Mouse (Mus musculus) macrophage (primary cell): ENCODE results near the gene Pnkd. TPM values are rescaled to one million over a fixed set of nuclear protein-coding genes. Genes with fewer than 3 reads are reported as not detected.
"Not testable (repeated sequence)": the region's sequence is repeated elsewhere in the genome, so short reads cannot be mapped to it uniquely, and the experiment has no call there.

Experiments used
- H3K27ac ChIP-seq: fragments of 350-480 bp; formaldehyde crosslinking; 2 replicates; pipeline ENCODE4 v1.9.0; 2021
- H3K36me3 ChIP-seq: fragments of 350-480 bp; formaldehyde crosslinking; 2 replicates; pipeline ENCODE4 v1.9.0; 2021; ENCODE audit errors: inconsistent target
- H3K4me3 ChIP-seq: fragments of 350-480 bp; formaldehyde crosslinking; 2 replicates; pipeline ENCODE4 v1.9.0; 2021; ENCODE audit errors: inconsistent target
- H3K79me2 ChIP-seq: fragments of 350-480 bp; formaldehyde crosslinking; 2 replicates; pipeline ENCODE4 v1.9.0; 2021; ENCODE audit errors: inconsistent target
- WGBS: methylation state at CpG from one replicate; pipeline ENCODE4 v1.1.7; 2026; ENCODE audit warnings: inconsistent platforms; ENCODE audit not compliant: missing documents; 5-methylcytosine and 5-hydroxymethylcytosine counted together
- polyA plus RNA-seq: library from polyadenylated mRNA; stranded (reverse); fragments of 250-400 nt; gene quantifications from 3 replicates; pipeline ENCODE4 v1.2.4, GENCODE M21; 2018; ENCODE audit warnings: inconsistent platforms

Gene Pnkd
- polyA plus RNA-seq, 1 experiment from 2014 or later, result 20.6 TPM

DNA sequence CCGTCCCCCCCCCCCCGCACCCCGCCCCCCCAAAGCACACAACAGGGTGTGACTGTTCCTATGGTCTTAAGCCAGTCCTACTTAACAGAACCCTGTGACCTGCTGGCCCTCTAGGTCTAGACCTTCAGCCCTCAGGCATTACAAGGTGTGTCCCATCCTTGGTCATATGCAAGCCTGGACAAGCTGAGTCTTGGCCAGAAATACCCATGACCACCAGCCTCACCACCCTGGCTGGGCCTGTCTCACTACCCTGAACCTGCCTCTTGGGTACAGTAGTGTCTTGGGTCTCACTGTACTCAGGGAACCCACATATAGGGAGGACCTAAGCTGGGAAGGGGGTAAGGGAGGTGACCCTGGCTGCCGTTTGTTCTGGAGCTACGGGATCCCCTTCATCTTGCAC lies 53.3 kb downstream of the Pnkd start:
- WGBS, result 100% methylated on average over 2 of the region's 5 CpGs
- no peaks in the 10 kb centered on the region for H3K79me2 ChIP-seq
- H3K27ac ChIP-seq, result no peak overlapping the region
- no peak overlapping the region for H3K4me3 ChIP-seq
- no peaks in the 10 kb centered on the region for H3K36me3 ChIP-seq

DNA sequence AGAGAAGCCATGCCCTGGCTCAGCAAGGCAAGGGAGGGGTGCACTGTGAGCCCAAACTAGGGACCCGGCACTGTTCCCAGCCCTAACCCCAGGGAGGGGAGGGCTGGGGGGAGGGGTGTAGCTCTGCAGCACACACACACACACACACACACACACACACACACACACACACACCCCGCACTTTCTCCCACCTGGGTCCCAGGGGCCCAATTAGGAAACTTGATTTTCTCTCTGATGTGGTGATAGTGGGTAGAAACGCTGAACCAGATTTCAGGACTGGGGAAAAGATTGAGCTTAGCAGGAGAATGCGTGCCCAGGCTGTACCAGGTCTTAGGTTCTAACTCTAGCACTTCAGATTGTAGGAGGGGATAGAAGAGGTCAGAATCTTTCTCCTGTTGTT lies 53.9 kb downstream of the Pnkd start:
- Histone ChIP-seq H3K4me3 (no peak overlapping the region), H3K27ac (no peak overlapping the region), H3K79me2 (no peaks in the 10 kb centered on the region), H3K36me3 (no peaks in the 10 kb centered on the region)
- 87% methylated on average over 4 of the region's 4 CpGs for WGBS

DNA sequence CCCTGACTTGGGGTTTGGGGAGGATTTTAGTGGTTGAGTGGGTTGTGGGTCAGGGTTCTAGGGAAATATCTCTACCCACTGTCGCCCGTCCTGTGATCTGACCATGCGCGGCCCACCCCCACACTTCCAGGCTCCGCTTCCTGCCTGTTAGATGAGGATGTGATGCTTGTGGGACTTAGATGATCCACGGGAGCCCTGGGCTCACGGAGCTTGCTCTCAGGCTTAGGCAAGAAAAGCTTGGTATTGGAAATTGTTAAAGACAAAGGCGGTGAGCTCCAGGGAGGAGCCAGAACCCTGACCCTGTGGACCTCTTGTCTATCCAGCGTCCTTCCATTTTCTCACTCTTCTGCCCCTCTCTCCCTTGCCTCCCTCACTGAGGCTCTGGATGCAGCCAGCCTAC lies 55.2 kb downstream of the Pnkd start:
- WGBS, result 97% methylated on average over 9 of the region's 9 CpGs
- Histone ChIP-seq H3K4me3 (no peak overlapping the region), H3K79me2 (no peaks in the 10 kb centered on the region), H3K27ac (no peak overlapping the region), H3K36me3 (no peaks in the 10 kb centered on the region)

- H3K79me2 ChIP-seq, result no peaks in the 10 kb centered on the region
- no peak overlapping the region for H3K4me3 ChIP-seq
- no peak overlapping the region for H3K27ac ChIP-seq
- 88% methylated on average over 5 of the region's 6 CpGs for WGBS
- no peaks in the 10 kb centered on the region for H3K36me3 ChIP-seq
These were observed 55.6 kb downstream of the Pnkd start for GRCm38 (mm10) chr1:74340361-74340764.

DNA sequence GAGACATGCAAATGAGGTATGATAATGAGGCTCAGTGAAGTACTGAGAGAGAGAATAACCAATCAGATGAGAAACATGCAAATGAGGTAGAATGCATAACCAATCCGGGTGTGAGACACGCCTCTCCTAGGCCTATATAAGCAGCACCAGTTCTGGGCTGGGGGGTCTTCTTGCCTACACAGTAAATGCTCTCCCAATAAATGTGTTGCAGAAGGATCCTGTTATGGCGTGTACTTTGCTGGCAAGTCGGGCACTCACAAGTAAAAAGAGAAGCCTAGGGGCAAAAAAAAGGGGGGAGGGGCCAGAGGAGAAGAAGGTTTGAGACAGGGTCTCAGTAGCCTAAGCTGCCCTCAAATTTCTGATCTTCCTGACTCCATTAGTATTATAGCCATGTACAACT lies 56.3 kb downstream of the Pnkd start:
- not testable (repeated sequence) for H3K4me3 ChIP-seq, H3K79me2 ChIP-seq, H3K27ac ChIP-seq, H3K36me3 ChIP-seq
- WGBS, result 94% methylated on average over 4 of the region's 4 CpGs

- 82% methylated on average over 7 of the region's 7 CpGs for WGBS
- Histone ChIP-seq H3K27ac (no peak overlapping the region), H3K4me3 (no peak overlapping the region), H3K79me2 (no peaks in the 10 kb centered on the region), H3K36me3 (no peaks in the 10 kb centered on the region)
These were observed 57.2 kb downstream of the Pnkd start for GRCm38 (mm10) chr1:74341898-74342297.

DNA sequence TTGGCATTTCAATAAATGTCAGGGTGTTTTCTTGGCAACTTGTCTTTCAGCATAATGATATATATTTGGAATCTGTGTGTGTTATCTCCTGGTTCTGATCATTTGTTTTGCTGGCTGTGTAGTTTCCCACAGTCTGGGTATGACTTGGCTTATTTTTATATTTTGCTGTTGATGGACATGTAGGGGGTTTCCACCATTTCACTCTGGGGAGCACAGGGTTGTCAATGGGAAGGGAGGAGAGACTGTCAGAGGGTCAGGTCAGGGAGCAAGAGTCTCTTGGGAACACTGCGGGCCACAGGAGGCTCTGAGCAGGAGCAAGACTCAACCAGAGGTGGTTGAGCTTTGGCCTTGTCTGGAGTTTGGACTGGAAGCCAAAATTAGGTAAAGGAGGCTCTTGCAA lies 57.6 kb downstream of the Pnkd start:
- no peak overlapping the region for H3K27ac ChIP-seq
- no peaks in the 10 kb centered on the region for H3K79me2 ChIP-seq
- H3K36me3 ChIP-seq, result no peaks in the 10 kb centered on the region
- 100% methylated on average over 1 of the region's 1 CpGs for WGBS
- H3K4me3 ChIP-seq, result no peak overlapping the region

- 87% methylated on average over 5 of the region's 5 CpGs for WGBS
- Histone ChIP-seq H3K27ac (no peak overlapping the region), H3K4me3 (no peak overlapping the region), H3K36me3 (no peaks in the 10 kb centered on the region), H3K79me2 (no peaks in the 10 kb centered on the region)
These were observed 58.4 kb downstream of the Pnkd start for GRCm38 (mm10) chr1:74343161-74343560.

GRCm38 (mm10) chr1:74344163-74344916 lies 59.6 kb downstream of the Pnkd start:
- Histone ChIP-seq H3K4me3 (no peak overlapping the region), H3K79me2 (no peaks in the 10 kb centered on the region), H3K27ac (no peak overlapping the region), H3K36me3 (no peaks in the 10 kb centered on the region)
- 74% methylated on average over 11 of the region's 11 CpGs for WGBS

DNA sequence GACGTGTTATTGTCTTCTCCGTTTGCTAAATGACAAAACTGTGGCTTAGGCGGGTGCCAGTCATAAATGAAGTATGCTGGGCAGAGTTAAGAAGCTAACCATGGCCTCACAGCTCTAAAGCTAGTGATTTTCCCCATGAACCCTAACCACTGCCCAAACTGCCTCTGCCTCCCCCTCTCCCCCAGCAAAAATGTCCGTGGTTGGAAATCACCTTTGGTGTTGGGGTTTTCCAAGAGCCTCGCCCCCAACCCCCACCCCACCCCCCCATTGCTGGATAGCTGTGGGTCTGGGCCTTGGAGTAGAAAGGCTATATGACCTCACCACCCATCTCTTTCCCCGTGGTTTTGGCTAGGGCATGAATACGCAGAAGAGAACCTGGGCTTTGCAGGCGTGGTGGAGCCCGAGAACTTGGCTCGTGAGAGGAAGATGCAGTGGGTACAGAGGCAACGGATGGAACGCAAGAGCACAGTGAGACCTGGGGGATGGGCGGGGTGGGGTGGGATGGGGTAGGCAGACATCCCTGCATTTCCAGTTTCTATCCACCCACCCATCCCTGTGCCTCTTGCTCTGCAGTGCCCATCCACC lies 66.5 kb downstream of the Pnkd start:
- H3K36me3 ChIP-seq, result no peaks in the 10 kb centered on the region
- no peaks in the 10 kb centered on the region for H3K79me2 ChIP-seq
- no peak overlapping the region for H3K27ac ChIP-seq
- 85% methylated on average over 10 of the region's 13 CpGs for WGBS
- no peak overlapping the region for H3K4me3 ChIP-seq

- Histone ChIP-seq H3K4me3 (no peak overlapping the region), H3K36me3 (no peaks in the 10 kb centered on the region), H3K27ac (no peak overlapping the region), H3K79me2 (no peaks in the 10 kb centered on the region)
- WGBS, result 95% methylated on average over 5 of the region's 5 CpGs
These were observed 67.9 kb downstream of the Pnkd start for GRCm38 (mm10) chr1:74352532-74353096.

- WGBS, result 96% methylated on average over 9 of the region's 9 CpGs
- Histone ChIP-seq H3K4me3 (no peak overlapping the region), H3K79me2 (no peaks in the 10 kb centered on the region), H3K36me3 (no peaks in the 10 kb centered on the region), H3K27ac (no peak overlapping the region)
These were observed 68.9 kb downstream of the Pnkd start for GRCm38 (mm10) chr1:74353453-74354229.

- H3K79me2 ChIP-seq, result no peaks in the 10 kb centered on the region
- no peak overlapping the region for H3K4me3 ChIP-seq
These were observed 72.8 kb downstream of the Pnkd start for GRCm38 (mm10) chr1:74357531-74357930.

DNA sequence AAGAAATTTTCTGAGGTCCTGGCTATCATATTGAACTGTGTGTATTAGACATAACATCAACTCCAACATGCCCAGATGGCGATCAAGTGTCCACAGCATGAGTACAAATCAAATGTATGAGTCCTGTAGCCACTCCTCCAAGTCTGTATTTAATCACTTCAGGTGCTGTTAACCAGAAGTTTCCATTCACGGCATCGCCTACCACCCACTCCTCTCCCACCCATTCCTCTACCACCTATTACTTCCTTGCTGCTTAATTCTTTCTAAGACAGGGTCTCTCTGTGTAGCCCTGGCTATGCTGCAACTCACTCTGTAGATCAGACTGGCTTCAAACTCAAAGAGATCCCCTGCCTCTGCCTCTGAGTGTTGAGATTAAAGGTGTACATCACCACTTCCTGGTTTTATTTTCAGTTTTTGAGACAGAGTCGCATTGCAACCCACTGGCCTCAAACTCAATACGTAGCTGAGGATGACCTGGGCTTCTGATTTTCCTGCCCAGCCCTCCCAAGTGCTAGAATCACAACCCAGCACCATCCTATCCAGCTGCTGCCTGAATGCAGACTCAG lies 75.3 kb downstream of the Pnkd start:
- WGBS, result 68% methylated on average over 5 of the region's 5 CpGs
- Histone ChIP-seq H3K79me2 (no peaks in the 10 kb centered on the region), H3K36me3 (no peaks in the 10 kb centered on the region), H3K4me3 (no peak overlapping the region), H3K27ac (no peak overlapping the region)

More at GRCm38 (mm10) chr1:74357531-74357930, 72.8 kb downstream of the Pnkd start:
- no peak overlapping the region for H3K27ac ChIP-seq
- no peaks in the 10 kb centered on the region for H3K36me3 ChIP-seq

- Histone ChIP-seq H3K4me3 (no peak within 1 kb of the TSS), H3K27ac (no peak within 1 kb of the TSS), H3K36me3 (no peaks in the 10 kb centered on the region), H3K79me2 (no peaks in the 10 kb centered on the region)
- WGBS, result 5% methylated on average over 2 of the region's 2 CpGs
These were observed 77.1 kb downstream of the Pnkd start, which contains the start of gene Catip for GRCm38 (mm10) chr1:74361812-74362211. Gene Catip, plus strand, starts transcription at chr1:74362108.
